Mouse (Mus musculus): ENCODE measurements around the gene Ccdc121.
"Not testable (repeated sequence)": the region's sequence is repeated elsewhere in the genome, so short reads cannot be mapped to it uniquely, and the experiment has no call there.

Ccdc121 gene

GRCm38 (mm10) chr1:181512430-181513129 is 1.3 kb upstream of the Ccdc121 start:
- intact Hi-C loops (cut with DNase I), result no loop called here

DNA sequence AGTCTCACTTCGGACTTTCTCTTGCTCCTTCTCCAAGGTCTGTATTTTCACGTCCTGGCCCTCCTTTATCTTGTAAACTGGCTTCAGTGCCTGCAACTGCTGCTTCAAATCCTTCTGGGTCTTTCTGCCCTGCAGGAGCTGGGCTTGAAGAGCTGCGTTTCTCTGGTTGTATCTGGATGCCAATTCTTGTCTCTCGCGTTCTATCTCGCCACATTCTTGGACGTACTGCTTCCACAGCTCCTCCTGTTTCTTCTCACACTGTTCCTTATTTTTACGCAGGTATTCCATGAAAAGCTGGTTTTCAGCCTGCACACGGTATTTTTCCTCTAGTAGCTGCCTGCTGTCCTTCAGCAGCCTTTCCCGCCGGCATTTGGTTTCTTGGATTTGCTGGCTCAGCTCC is 396 bp downstream of the Ccdc121 start:
- intact Hi-C loops (cut with DNase I), result not testable (repeated sequence)

GRCm38 (mm10) chr1:181505367-181505766 is 5.9 kb downstream of the Ccdc121 start:
- intact Hi-C loops (cut with DNase I), result no loop called here

- intact Hi-C loops (cut with DNase I), result no loop called here
These were observed 7.8 kb downstream of the Ccdc121 start for GRCm38 (mm10) chr1:181503471-181503870.

GRCm38 (mm10) chr1:181484696-181485095 is 26.6 kb downstream of the Ccdc121 start:
- intact Hi-C loops (cut with DNase I), result no loop called here

- intact Hi-C loops (cut with DNase I), result no loop called here
These were observed 34.7 kb downstream of the Ccdc121 start for GRCm38 (mm10) chr1:181476557-181476956.

GRCm38 (mm10) chr1:181476141-181476540 is 35.1 kb downstream of the Ccdc121 start:
- intact Hi-C loops (cut with DNase I), result no loop called here

GRCm38 (mm10) chr1:181469415-181469814 is 41.8 kb downstream of the Ccdc121 start:
- intact Hi-C loops (cut with DNase I), result loop anchor here (10.0 kb wide), 1 partner anchor 145 kb away; no protein-coding TSS in a partner anchor

- intact Hi-C loops (cut with DNase I), result loop anchor here (10.0 kb wide), 1 partner anchor 148 kb away; no protein-coding TSS in a partner anchor
These were observed 44.0 kb downstream of the Ccdc121 start for GRCm38 (mm10) chr1:181467321-181467670.

- intact Hi-C loops (cut with DNase I), result loop anchor here (10.0 kb wide), 1 partner anchor 148 kb away; no protein-coding TSS in a partner anchor
These were observed 44.5 kb downstream of the Ccdc121 start for GRCm38 (mm10) chr1:181466601-181467320.

DNA sequence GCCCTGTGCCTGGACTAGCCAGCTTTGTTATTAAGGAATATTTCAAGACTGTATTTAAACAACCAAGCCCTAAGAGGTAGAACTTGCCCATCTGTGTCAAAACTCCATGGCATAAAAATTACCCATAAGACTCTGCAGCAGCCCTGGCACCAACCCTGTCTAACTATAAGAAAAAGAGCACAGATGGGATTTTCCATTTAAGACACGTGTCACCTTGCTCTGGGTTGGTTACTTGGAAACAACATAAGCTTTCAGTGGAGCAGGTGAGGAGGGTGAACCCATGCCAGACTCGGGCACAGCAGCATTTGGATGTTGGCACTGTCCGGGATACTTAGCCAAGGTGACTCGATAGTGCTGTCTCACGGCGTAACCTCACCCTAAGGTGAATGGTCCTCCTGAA is 45.2 kb downstream of the Ccdc121 start:
- intact Hi-C loops (cut with DNase I), result loop anchor here (10.0 kb wide), 1 partner anchor 149 kb away; no protein-coding TSS in a partner anchor

DNA sequence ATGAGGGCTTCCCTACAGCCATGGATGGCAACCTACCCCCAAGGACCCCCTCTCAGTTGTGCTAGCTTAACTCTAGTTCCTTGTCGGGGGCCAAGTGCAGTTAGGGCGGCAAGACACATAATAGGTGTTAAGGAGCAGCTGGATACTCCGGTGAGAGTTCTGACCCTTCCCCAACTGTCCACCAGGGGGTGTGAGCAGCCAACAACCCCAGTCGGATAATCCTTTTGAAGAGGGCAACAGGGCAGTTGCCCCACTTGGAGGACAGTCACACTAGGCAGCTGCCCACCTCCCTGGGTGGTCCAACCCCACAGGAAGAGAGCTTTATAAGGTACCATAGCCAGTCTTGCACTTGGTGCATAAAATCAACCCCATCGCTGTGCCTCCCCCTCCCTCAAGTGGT is 46.2 kb downstream of the Ccdc121 start:
- intact Hi-C loops (cut with DNase I), result loop anchor here (1.0 to 10.0 kb wide), 2 partner anchors 80 to 150 kb away; no protein-coding TSS in a partner anchor

GRCm38 (mm10) chr1:181462906-181463179 is 48.4 kb downstream of the Ccdc121 start:
- intact Hi-C loops (cut with DNase I), result loop anchor here (10.0 kb wide), 1 partner anchor 152 kb away; no protein-coding TSS in a partner anchor

DNA sequence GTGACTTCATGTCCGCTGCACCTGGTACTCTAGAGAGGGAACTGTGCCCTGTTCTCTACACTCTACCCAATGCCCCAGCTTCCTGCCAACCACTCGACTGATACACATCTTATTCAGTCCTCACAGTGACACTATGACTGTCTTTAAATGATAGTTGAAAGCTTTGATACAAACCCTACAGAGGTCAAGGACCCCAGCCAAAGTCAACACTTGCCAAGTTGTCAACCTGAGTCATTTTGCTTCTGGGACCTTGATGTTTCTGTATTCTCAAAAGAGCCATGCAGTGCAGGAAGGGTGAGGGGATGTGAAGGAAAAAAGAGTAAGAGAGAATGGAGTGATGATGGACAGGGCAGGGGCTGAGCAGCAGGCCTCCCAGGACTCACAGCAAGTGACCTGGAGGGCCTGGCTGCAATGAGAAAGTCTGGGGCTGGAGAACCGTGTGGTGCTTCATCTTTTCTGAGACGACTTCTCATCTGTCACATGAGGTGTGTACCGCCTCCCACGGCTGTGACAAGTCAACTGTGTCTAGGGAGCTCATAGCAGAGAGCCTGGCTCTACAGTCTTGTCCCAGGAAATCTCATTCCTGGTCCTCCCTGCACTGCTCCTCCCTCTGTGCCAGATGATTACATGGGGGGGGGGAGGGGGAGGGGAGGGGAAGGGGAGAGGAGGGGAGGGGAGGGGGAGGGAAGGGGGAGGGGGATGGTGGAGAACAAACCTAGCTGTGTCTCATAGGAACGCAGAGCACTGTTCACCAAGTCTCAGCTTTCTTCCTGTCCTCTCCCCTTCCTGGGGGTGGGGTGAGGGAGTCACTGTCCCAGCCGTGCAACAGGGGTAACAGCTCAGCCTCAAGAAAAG is 49.0 kb downstream of the Ccdc121 start:
- intact Hi-C loops (cut with DNase I), result loop anchor here (10.0 kb wide), 1 partner anchor 153 kb away; no protein-coding TSS in a partner anchor

GRCm38 (mm10) chr1:181461484-181461883 is 49.8 kb downstream of the Ccdc121 start:
- intact Hi-C loops (cut with DNase I), result loop anchor here (10.0 kb wide), 1 partner anchor 153 kb away; no protein-coding TSS in a partner anchor

DNA sequence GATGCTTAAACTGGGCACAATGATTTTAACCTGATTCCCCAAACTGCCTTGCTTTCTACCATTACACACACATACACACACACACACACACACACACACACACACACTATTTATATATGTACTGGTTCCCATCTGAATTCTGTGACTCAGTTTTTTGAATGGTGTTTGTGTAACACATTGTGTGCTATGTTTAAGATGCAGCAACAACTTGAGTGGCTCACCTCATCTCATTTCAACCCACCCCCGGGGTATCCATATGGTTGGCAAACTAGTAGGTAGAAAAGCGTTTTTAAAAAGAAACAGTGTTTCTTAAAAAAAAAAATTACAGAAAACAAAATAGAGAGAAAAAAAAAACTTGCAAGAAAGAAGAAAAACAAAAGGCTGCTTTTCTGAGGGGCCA is 51.0 kb downstream of the Ccdc121 start:
- intact Hi-C loops (cut with DNase I), result loop anchor here (10.0 kb wide), 1 partner anchor 155 kb away; no protein-coding TSS in a partner anchor

Measured in adrenal gland (tissue).